Mouse (Mus musculus) MEL (cell line): ENCODE measurements around the gene Ank2. TPM values are rescaled to one million over a fixed set of nuclear protein-coding genes. Genes with fewer than 3 reads are reported as not detected.

Source experiments
- DNase-seq: peaks from one replicate; pipeline ENCODE4 v3.0.0; 2011; ENCODE audit warnings: low read depth, low spot score
- H3K27ac ChIP-seq: 2 replicates; pipeline ENCODE4 v1.5.1; 2012; ENCODE audit warnings: low read depth, mild to moderate bottlenecking, control low read depth, low read length, moderate library complexity; ENCODE audit not compliant: control insufficient read depth
- H3K27me3 ChIP-seq, 2 experiments: fragments of 150-350 bp in 1 of 2; sonication (generic) in 1 of 2; 2 replicates each; pipeline ENCODE4 v1.6.1; 2012; ENCODE audit warnings: low read length in 2 of 2, mild to moderate bottlenecking in 2 of 2, improper control_type of control experiment in 1 of 2, moderate library complexity in 1 of 2; ENCODE audit not compliant: insufficient read depth in 2 of 2, control insufficient read depth in 1 of 2
- H3K36me3 ChIP-seq, 2 experiments: 2 replicates each; pipeline ENCODE4 v1.6.1; 2012 to 2014; ENCODE audit warnings: low read length in 2 of 2, improper control_type of control experiment in 1 of 2, inconsistent platforms in 1 of 2, mild to moderate bottlenecking in 1 of 2; ENCODE audit not compliant: insufficient read depth in 2 of 2, control insufficient read depth in 1 of 2
- H3K4me1 ChIP-seq, 2 experiments: fragments of 150-350 bp in 1 of 2; sonication (generic) in 1 of 2; 2 replicates each; pipeline ENCODE4 v1.6.1; 2012; ENCODE audit warnings: low read length in 2 of 2, improper control_type of control experiment in 1 of 2, mild to moderate bottlenecking in 1 of 2; ENCODE audit not compliant: insufficient read depth in 2 of 2, control insufficient read depth in 1 of 2
- H3K4me3 ChIP-seq, 2 experiments: fragments of 150-350 bp in 1 of 2; sonication (generic) in 1 of 2; 2 replicates each; pipeline ENCODE4 v1.5.1; 2012; ENCODE audit warnings: low read depth in 2 of 2, low read length in 2 of 2, mild to moderate bottlenecking in 2 of 2, moderate library complexity in 2 of 2, control low read depth in 1 of 2, improper control_type of control experiment in 1 of 2; ENCODE audit not compliant: control insufficient read depth in 1 of 2, insufficient read depth in 1 of 2
- H3K79me2 ChIP-seq: 2 replicates; pipeline ENCODE4 v1.6.1; 2012; ENCODE audit warnings: mild to moderate bottlenecking, low read length, moderate library complexity; ENCODE audit not compliant: control insufficient read depth, poor library complexity, insufficient read depth
- H3K9ac ChIP-seq: 2 replicates; pipeline ENCODE4 v1.6.1; 2012; ENCODE audit warnings: low read depth, mild to moderate bottlenecking, control low read depth, low read length, moderate library complexity; ENCODE audit not compliant: control insufficient read depth, poor library complexity, severe bottlenecking
- H3K9me3 ChIP-seq: fragments of 150-350 bp; sonication (generic); replicated peaks from 2 replicates; pipeline ENCODE4 v1.6.1; 2012; ENCODE audit warnings: mild to moderate bottlenecking, low read length, improper control_type of control experiment, moderate library complexity; ENCODE audit not compliant: insufficient read depth
- CHD2 ChIP-seq: IDR thresholded peaks from 2 replicates; pipeline ENCODE4 v1.6.1; 2011; ENCODE audit warnings: low read length, improper control_type of control experiment
- E2F4 ChIP-seq: IDR thresholded peaks from 2 replicates; pipeline ENCODE4 v1.6.1; 2011; ENCODE audit warnings: low read depth, low read length, improper control_type of control experiment, borderline replicate concordance
- ELF1 ChIP-seq: IDR thresholded peaks from 2 replicates; pipeline ENCODE4 v1.6.1; 2014; ENCODE audit warnings: low read depth, mild to moderate bottlenecking, inconsistent platforms, low read length, improper control_type of control experiment, moderate library complexity
- EP300 ChIP-seq, 2 experiments: IDR thresholded peaks; 2 replicates each; pipeline ENCODE4 v1.6.1; 2011; ENCODE audit warnings: improper control_type of control experiment in 2 of 2, low read length in 2 of 2, low read depth in 1 of 2, mild to moderate bottlenecking in 1 of 2
- ETS1 ChIP-seq: IDR thresholded peaks from 2 replicates; pipeline ENCODE4 v1.6.1; 2012; ENCODE audit warnings: low read depth, mild to moderate bottlenecking, inconsistent platforms, low read length, improper control_type of control experiment, moderate library complexity
- GABPA ChIP-seq: IDR thresholded peaks from 2 replicates; pipeline ENCODE4 v1.6.1; 2012; ENCODE audit warnings: low read depth, mild to moderate bottlenecking, inconsistent platforms, low read length, improper control_type of control experiment, moderate library complexity
- HCFC1 ChIP-seq: IDR thresholded peaks from 2 replicates; pipeline ENCODE4 v1.6.1; 2012; ENCODE audit warnings: low read depth, mild to moderate bottlenecking, inconsistent platforms, low read length, improper control_type of control experiment, moderate library complexity
- JUND ChIP-seq: IDR thresholded peaks from 2 replicates; pipeline ENCODE4 v1.6.1; 2011; ENCODE audit warnings: low read depth, mild to moderate bottlenecking, improper control_type of control experiment, low read length
- KAT2A ChIP-seq: conservative IDR thresholded peaks from 2 replicates; pipeline ENCODE4 v1.6.1; 2012; ENCODE audit warnings: low read depth, low read length, improper control_type of control experiment, inconsistent platforms
- MAFK ChIP-seq: IDR thresholded peaks from 2 replicates; pipeline ENCODE4 v1.6.1; 2011; ENCODE audit warnings: low read depth, mild to moderate bottlenecking, low read length, improper control_type of control experiment, borderline replicate concordance
- MAX ChIP-seq: IDR thresholded peaks from 2 replicates; pipeline ENCODE4 v1.6.1; 2011; ENCODE audit warnings: low read length, improper control_type of control experiment
- MYC ChIP-seq: IDR thresholded peaks from 2 replicates; pipeline ENCODE4 v1.6.1; 2011; ENCODE audit warnings: low read depth, mild to moderate bottlenecking, low read length, improper control_type of control experiment, moderate library complexity
- NELFE ChIP-seq: IDR thresholded peaks from 2 replicates; pipeline ENCODE4 v1.6.1; 2011; ENCODE audit warnings: low read depth, low read length, improper control_type of control experiment
- POLR2AphosphoS2 ChIP-seq: IDR thresholded peaks from 2 replicates; pipeline ENCODE4 v1.6.1; 2011; ENCODE audit warnings: low read length, improper control_type of control experiment
- SIN3A ChIP-seq: IDR thresholded peaks from 2 replicates; pipeline ENCODE4 v1.6.1; 2012; ENCODE audit warnings: low read length, improper control_type of control experiment, inconsistent platforms
- SMC3 ChIP-seq: IDR thresholded peaks from 2 replicates; pipeline ENCODE4 v1.6.1; 2011; ENCODE audit warnings: low read depth, low read length, improper control_type of control experiment
- TCF12 ChIP-seq: IDR thresholded peaks from 2 replicates; pipeline ENCODE4 v1.6.1; 2014; ENCODE audit warnings: low read depth, mild to moderate bottlenecking, inconsistent platforms, low read length, improper control_type of control experiment, moderate library complexity
- UBTF ChIP-seq: IDR thresholded peaks from 2 replicates; pipeline ENCODE4 v1.6.1; 2012; ENCODE audit warnings: low read depth, mild to moderate bottlenecking, inconsistent platforms, low read length, improper control_type of control experiment, moderate library complexity, borderline replicate concordance; ENCODE audit not compliant: insufficient read depth
- USF1 ChIP-seq: IDR thresholded peaks from 2 replicates; pipeline ENCODE4 v1.6.1; 2014; ENCODE audit warnings: low read depth, mild to moderate bottlenecking, inconsistent platforms, low read length, improper control_type of control experiment, moderate library complexity
- USF2 ChIP-seq, 2 experiments: IDR thresholded peaks; 2 replicates each; pipeline ENCODE4 v1.6.1; 2011 to 2012; ENCODE audit warnings: improper control_type of control experiment in 2 of 2, low read length in 2 of 2, borderline replicate concordance in 1 of 2, inconsistent platforms in 1 of 2, low read depth in 1 of 2, mild to moderate bottlenecking in 1 of 2; ENCODE audit not compliant: insufficient read depth in 1 of 2
- ZMIZ1 ChIP-seq: IDR thresholded peaks from 2 replicates; pipeline ENCODE4 v1.6.1; 2012; ENCODE audit warnings: low read depth, mild to moderate bottlenecking, inconsistent platforms, low read length, improper control_type of control experiment, moderate library complexity
- ZNF384 ChIP-seq: IDR thresholded peaks from 2 replicates; pipeline ENCODE4 v1.6.1; 2012; ENCODE audit warnings: low read depth, mild to moderate bottlenecking, inconsistent platforms, low read length, improper control_type of control experiment
- polyA plus RNA-seq, 2 experiments: library from polyadenylated mRNA; stranded (reverse) in 1 of 2; unstranded in 1 of 2; fragments of >175 nt in 1 of 2; fragments of >200 nt in 1 of 2; gene quantifications; 2 replicates each; pipeline versions ENCODE4 v1.2.1 to v1.2.4; 2012; ENCODE audit warnings: low replicate concordance in 2 of 2, low read depth in 1 of 2; ENCODE audit not compliant: insufficient read length in 2 of 2, insufficient read depth in 1 of 2, missing spikeins in 1 of 2
- total RNA-seq: library from RNA; depleted of rRNA; stranded (reverse); fragments of 300-350 nt; gene quantifications from 2 replicates; pipeline ENCODE4 v1.2.3, GENCODE M21; 2012

Gene Ank2
- total and polyA plus RNA-seq, 3 experiments: 2.7 to 4.5 TPM; not detected in 1

- H3K79me2 ChIP-seq: no peaks in the 10 kb centered on the region
- H3K36me3 ChIP-seq: 0 out of 4 replicates have a peak, but pooled peaks cover 0 to 2% of the 10 kb centered on the region in 2 experiments
- no peak for DNase-seq
- no peaks in the 10 kb centered on the region for H3K27me3 ChIP-seq
- H3K9me3 ChIP-seq: no peaks in the 10 kb centered on the region
- no peaks in the 10 kb centered on the region for H3K4me1 ChIP-seq
- no peak overlapping the region for H3K9ac ChIP-seq
- no peak overlapping the region for H3K4me3 ChIP-seq
- TF ChIP-seq E2F4: no peak
- TF ChIP-seq USF2 (IDR thresholded peaks at IDR 0.05; ENCODE audit: borderline replicate concordance in 1 of 2, insufficient read depth in 1 of 2, low read depth in 1 of 2, low read length in 2 of 2): no peak
- TF ChIP-seq SIN3A: no peak
- H3K27ac ChIP-seq: no peak overlapping the region
These were observed 298.4 kb downstream of the Ank2 start for GRCm38 (mm10) chr3:127200789-127201188.

GRCm38 (mm10) chr3:127199112-127199665, 300.0 kb downstream of the Ank2 start:
- Histone ChIP-seq H3K9ac (no peak overlapping the region), H3K79me2 (no peaks in the 10 kb centered on the region), H3K27ac (no peak overlapping the region), H3K36me3 (0 out of 4 replicates have a peak, but pooled peaks cover 0 to 2% of the 10 kb centered on the region in 2 experiments)
- no peak for DNase-seq
- TF ChIP-seq HCFC1 (no peak), CHD2 (no peak), UBTF (no peak), E2F4 (no peak), POLR2AphosphoS2 (no peak), GABPA (no peak), ZMIZ1 (no peak), USF1 (no peak), EP300 (IDR thresholded peaks at IDR 0.05; ENCODE audit: low read depth in 1 of 2, low read length in 2 of 2) (no peak), TCF12 (no peak)
- TF ChIP-seq, all 39 proteins: peak for 0
- no peaks in the 10 kb centered on the region for H3K9me3 ChIP-seq
- no peak overlapping the region for H3K4me3 ChIP-seq
- no peaks in the 10 kb centered on the region for H3K27me3 ChIP-seq
- H3K4me1 ChIP-seq: no peaks in the 10 kb centered on the region

DNA sequence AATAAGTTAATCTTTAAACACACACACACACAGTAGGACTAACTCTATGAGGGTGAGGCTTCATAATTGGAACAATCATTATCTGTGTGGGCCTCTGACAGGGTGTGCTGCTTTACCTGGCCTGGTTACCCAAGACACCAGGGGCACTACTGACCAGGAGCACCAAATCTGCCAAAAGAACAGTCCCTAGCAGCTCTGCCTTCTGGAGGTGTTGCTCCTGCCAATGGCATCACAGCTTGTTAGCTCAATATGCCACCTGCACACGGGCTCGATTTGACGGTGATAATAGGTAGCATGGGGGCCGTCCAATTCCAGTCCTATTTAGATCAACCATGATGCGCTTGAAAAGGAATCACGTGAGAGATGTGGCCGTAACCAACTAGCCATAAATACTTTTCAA, 300.5 kb downstream of the Ank2 start:
- H3K4me1 ChIP-seq: no peaks in the 10 kb centered on the region
- 0 out of 4 replicates have a peak, but pooled peaks cover 0 to 2% of the 10 kb centered on the region in 2 experiments for H3K36me3 ChIP-seq
- no peaks in the 10 kb centered on the region for H3K27me3 ChIP-seq
- no peak overlapping the region for H3K27ac ChIP-seq
- TF ChIP-seq KAT2A (no peak), MYC (no peak), JUND (no peak), SMC3 (no peak), NELFE (no peak), HCFC1 (no peak), MAX (no peak), UBTF (no peak), MAFK (no peak), ELF1 (no peak), SIN3A (no peak), ETS1 (no peak), ZNF384 (no peak)
- no peak overlapping the region for H3K4me3 ChIP-seq
- no peak overlapping the region for H3K9ac ChIP-seq
- no peak for DNase-seq
- no peaks in the 10 kb centered on the region for H3K9me3 ChIP-seq
- no peaks in the 10 kb centered on the region for H3K79me2 ChIP-seq
